Mouse (Mus musculus): ENCODE results near the gene 4932438H23Rik. TPM values are rescaled to one million over a fixed set of nuclear protein-coding genes. Genes with fewer than 3 reads are reported as not detected.
"Not testable (repeated sequence)": the region's sequence is repeated elsewhere in the genome, so short reads cannot be mapped to it uniquely, and the experiment has no call there.

The 4932438H23Rik gene
- polyA plus RNA-seq, 1 experiment from 2014 or later = not detected

DNA sequence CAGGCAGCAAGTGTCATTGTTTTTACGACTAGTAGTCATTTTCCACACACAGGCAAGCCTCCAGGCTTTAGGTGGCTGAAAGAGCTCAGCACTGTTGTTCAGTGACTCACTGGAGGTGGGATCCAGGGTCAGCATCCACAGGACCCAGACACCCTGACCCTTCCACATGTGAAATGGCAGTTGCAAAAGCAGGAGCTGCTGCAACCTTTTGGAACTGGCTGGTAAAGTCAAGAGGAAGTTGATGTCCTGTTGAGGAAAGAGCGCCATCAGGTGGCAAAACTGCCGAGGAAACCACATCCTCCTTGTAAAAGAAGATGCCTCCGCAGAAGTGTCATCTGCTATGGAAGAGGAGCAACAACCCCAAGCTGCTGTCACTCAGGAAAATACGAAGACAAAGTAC lies 18.7 kb downstream of the 4932438H23Rik start:
- 78% methylated on average over 5 of the region's 5 CpGs for WGBS
- no peak for ATAC-seq (replicated peaks; ENCODE audit: insufficient number of reproducible peaks, low FRiP score, low TSS enrichment, low read depth)
- H3K36me3 ChIP-seq (replicated peaks; ENCODE audit: control insufficient read depth, insufficient read depth, low read depth, low read length) = no peaks in the 10 kb centered on the region
- no peaks in the 10 kb centered on the region for H3K4me1 ChIP-seq (ENCODE audit: control insufficient read depth, insufficient read depth, low read length)
- no peak overlapping the region for H3K4me3 ChIP-seq (ENCODE audit: low read depth, low read length)
- H3K27ac ChIP-seq (replicated peaks; ENCODE audit: low read depth, low read length) = no peak overlapping the region
- H3K9ac ChIP-seq (replicated peaks; ENCODE audit: low read length) = no peak overlapping the region
- no peaks in the 10 kb centered on the region for H3K9me3 ChIP-seq (replicated peaks; ENCODE audit: control insufficient read depth, low read length)
- H3K27me3 ChIP-seq (ENCODE audit: control insufficient read depth, insufficient read depth, low read length) = no peaks in the 10 kb centered on the region
- no peak for DNase-seq (ENCODE audit: low spot score)
- no peak overlapping the region for H3K4me2 ChIP-seq (ENCODE audit: low read depth, low read length)

DNA sequence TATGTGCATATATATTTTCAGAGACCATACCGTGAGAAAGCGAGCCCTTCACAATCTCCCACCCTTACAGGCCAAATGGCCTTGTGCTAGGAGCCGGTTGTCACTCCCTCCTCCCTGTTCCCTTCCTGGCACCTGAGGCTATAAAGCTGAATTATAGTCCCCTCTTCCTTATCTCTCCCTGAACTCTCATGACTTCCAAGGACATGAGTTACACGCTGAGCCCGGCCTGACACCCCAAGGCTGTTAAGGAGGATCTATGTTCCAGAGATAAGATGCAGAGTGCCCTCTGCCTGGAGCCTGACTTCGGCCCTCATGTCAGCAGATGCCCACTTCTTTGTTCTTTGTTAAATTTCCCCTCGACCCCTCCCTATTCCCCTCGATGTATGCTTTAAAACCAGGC lies 19.5 kb downstream of the 4932438H23Rik start:
- not testable (repeated sequence) for DNase-seq (ENCODE audit: low spot score)

DNA sequence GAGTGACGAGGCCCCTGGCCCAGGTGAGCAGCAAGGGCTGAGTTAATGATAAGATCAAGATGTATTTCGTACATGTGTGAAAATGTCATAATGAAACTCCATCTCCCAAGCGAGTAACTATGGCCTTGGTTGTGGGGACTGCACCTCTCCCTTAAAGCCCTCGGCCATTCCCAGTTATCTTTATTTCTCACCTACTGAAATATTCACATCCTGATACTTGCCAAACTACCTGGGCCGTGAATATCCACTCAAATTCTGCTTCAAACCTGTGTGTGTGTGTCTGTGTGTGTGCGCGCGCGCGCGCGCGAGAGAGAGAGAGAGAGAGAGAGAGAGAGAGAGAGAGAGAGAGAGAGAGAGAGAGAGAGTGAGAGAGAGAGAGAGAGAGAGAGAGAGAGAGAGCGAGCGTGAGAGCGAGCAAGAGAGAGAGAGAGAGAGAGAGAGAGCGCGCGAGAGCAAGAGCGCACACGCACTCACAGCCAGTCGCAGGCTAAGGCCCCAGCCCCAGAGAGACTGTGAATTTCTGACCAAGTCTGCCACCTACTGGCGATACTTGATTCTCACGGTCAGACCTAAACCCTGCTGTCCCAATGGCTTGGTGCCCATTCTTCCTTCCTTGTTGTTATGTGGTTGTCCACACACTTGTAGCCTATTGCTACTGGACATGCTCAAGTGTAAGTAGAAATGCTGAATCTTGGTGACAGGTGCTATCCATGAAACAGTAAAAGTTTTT lies 21.6 kb downstream of the 4932438H23Rik start:
- H3K27me3 ChIP-seq (ENCODE audit: control insufficient read depth, insufficient read depth, low read length) = no peaks in the 10 kb centered on the region
- H3K36me3 ChIP-seq (replicated peaks; ENCODE audit: control insufficient read depth, insufficient read depth, low read depth, low read length) = no peaks in the 10 kb centered on the region
- no peak overlapping the region for H3K4me2 ChIP-seq (ENCODE audit: low read depth, low read length)
- H3K9me3 ChIP-seq (replicated peaks; ENCODE audit: control insufficient read depth, low read length) = no peaks in the 10 kb centered on the region
- DNase-seq (ENCODE audit: low spot score) (peak; percentile 94), ATAC-seq (replicated peaks; ENCODE audit: insufficient number of reproducible peaks, low FRiP score, low TSS enrichment, low read depth) (peak; percentile 94)
- no peaks in the 10 kb centered on the region for H3K4me1 ChIP-seq (ENCODE audit: control insufficient read depth, insufficient read depth, low read length)
- H3K4me3 ChIP-seq (ENCODE audit: low read depth, low read length) = no peak overlapping the region
- H3K27ac ChIP-seq (replicated peaks; ENCODE audit: low read depth, low read length) = no peak overlapping the region
- 48% methylated on average over 22 of the region's 24 CpGs for WGBS
- no peak overlapping the region for H3K9ac ChIP-seq (replicated peaks; ENCODE audit: low read length)

More for the DNA sequence above, 19.5 kb downstream of the 4932438H23Rik start:
- not testable (repeated sequence) for H3K27ac ChIP-seq (replicated peaks; ENCODE audit: low read depth, low read length); H3K9ac ChIP-seq (replicated peaks; ENCODE audit: low read length); H3K4me2 ChIP-seq (ENCODE audit: low read depth, low read length); H3K36me3 ChIP-seq (replicated peaks; ENCODE audit: control insufficient read depth, insufficient read depth, low read depth, low read length); H3K9me3 ChIP-seq (replicated peaks; ENCODE audit: control insufficient read depth, low read length); ATAC-seq (replicated peaks; ENCODE audit: insufficient number of reproducible peaks, low FRiP score, low TSS enrichment, low read depth); H3K27me3 ChIP-seq (ENCODE audit: control insufficient read depth, insufficient read depth, low read length); H3K4me1 ChIP-seq (ENCODE audit: control insufficient read depth, insufficient read depth, low read length); H3K4me3 ChIP-seq (ENCODE audit: low read depth, low read length)
- 90% methylated on average over 8 of the region's 8 CpGs for WGBS

DNA sequence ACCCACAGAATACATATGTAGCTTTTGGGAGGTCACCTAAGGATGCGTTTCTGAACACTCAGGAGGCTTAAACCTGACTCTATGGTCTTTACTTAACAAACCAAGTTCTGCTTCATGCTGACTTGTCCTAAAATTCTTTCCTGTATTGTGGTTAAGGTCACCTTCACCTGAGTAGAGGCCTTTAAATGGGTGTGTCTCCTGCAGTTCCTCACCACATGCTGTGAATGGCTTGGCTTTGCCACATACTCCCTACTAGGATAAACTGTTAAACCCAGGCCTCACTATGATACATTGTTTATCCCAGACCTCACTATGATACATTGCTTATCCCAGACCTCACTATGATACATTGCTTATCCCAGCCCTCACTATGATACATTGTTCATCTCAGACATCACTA lies 22.7 kb downstream of the 4932438H23Rik start:
- H3K36me3 ChIP-seq (replicated peaks; ENCODE audit: control insufficient read depth, insufficient read depth, low read depth, low read length) = no peaks in the 10 kb centered on the region
- no peak for DNase-seq (ENCODE audit: low spot score)
- H3K27me3 ChIP-seq (ENCODE audit: control insufficient read depth, insufficient read depth, low read length) = no peaks in the 10 kb centered on the region
- no peak overlapping the region for H3K9ac ChIP-seq (replicated peaks; ENCODE audit: low read length)
- no peak overlapping the region for H3K4me2 ChIP-seq (ENCODE audit: low read depth, low read length)
- 91% methylated on average over 1 of the region's 1 CpGs for WGBS
- H3K27ac ChIP-seq (replicated peaks; ENCODE audit: low read depth, low read length) = no peak overlapping the region
- no peaks in the 10 kb centered on the region for H3K4me1 ChIP-seq (ENCODE audit: control insufficient read depth, insufficient read depth, low read length)
- H3K4me3 ChIP-seq (ENCODE audit: low read depth, low read length) = no peak overlapping the region
- H3K9me3 ChIP-seq (replicated peaks; ENCODE audit: control insufficient read depth, low read length) = no peaks in the 10 kb centered on the region
- ATAC-seq (replicated peaks; ENCODE audit: insufficient number of reproducible peaks, low FRiP score, low TSS enrichment, low read depth) = no peak

DNA sequence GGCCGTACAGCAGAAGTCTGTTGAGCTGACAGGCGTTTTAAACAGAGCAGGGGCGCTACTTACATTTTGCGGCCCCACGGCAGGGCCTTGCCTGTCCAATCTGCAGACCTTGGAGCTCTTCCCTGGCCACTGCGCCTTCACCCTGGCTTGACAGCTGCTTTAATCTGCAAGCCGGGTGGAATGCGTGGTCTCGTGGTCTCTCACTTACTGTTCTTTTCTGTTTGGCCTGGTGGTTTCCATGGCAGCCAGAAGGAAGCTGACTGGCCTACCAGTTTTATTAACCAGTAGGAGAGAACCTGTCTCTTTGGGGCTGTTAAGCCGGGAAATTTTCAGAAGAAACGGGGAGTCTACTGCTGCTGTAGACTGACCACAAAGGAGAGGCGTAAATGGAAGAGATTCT lies 26.0 kb downstream of the 4932438H23Rik start:
- Histone ChIP-seq H3K4me2 (ENCODE audit: low read depth, low read length) (no peak overlapping the region), H3K4me3 (ENCODE audit: low read depth, low read length) (no peak overlapping the region), H3K27ac (replicated peaks; ENCODE audit: low read depth, low read length) (no peak overlapping the region), H3K36me3 (replicated peaks; ENCODE audit: control insufficient read depth, insufficient read depth, low read depth, low read length) (no peaks in the 10 kb centered on the region), H3K27me3 (ENCODE audit: control insufficient read depth, insufficient read depth, low read length) (no peaks in the 10 kb centered on the region), H3K4me1 (ENCODE audit: control insufficient read depth, insufficient read depth, low read length) (no peaks in the 10 kb centered on the region), H3K9me3 (replicated peaks; ENCODE audit: control insufficient read depth, low read length) (no peaks in the 10 kb centered on the region), H3K9ac (replicated peaks; ENCODE audit: low read length) (no peak overlapping the region)
- peak; percentile 47 for DNase-seq (ENCODE audit: low spot score)
- 44% methylated on average over 12 of the region's 12 CpGs for WGBS
- no peak for ATAC-seq (replicated peaks; ENCODE audit: insufficient number of reproducible peaks, low FRiP score, low TSS enrichment, low read depth)

DNA sequence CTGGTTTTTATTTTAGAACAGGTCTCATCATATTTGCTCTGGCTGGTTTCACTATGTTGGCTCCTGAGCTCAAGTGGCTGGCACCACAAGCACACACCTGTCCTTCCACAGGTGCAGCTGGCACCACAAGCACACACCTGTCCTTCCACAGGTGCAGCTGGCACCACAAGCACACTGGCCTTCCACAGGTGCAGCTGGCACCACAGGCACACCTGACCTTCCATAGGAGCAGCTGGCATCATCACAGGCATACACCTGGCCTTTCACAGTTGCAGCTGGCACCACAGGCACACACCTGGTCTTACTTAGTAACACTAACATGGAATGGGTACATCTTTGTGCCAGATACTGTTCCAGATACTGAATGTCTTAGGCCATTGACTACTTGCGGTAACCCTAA lies 27.8 kb downstream of the 4932438H23Rik start:
- Histone ChIP-seq H3K27me3 (ENCODE audit: control insufficient read depth, insufficient read depth, low read length) (no peaks in the 10 kb centered on the region), H3K4me3 (ENCODE audit: low read depth, low read length) (no peak overlapping the region), H3K9me3 (replicated peaks; ENCODE audit: control insufficient read depth, low read length) (no peaks in the 10 kb centered on the region), H3K4me2 (ENCODE audit: low read depth, low read length) (no peak overlapping the region), H3K4me1 (ENCODE audit: control insufficient read depth, insufficient read depth, low read length) (no peaks in the 10 kb centered on the region), H3K27ac (replicated peaks; ENCODE audit: low read depth, low read length) (no peak overlapping the region), H3K36me3 (replicated peaks; ENCODE audit: control insufficient read depth, insufficient read depth, low read depth, low read length) (no peaks in the 10 kb centered on the region), H3K9ac (replicated peaks; ENCODE audit: low read length) (no peak overlapping the region)
- no peak for ATAC-seq (replicated peaks; ENCODE audit: insufficient number of reproducible peaks, low FRiP score, low TSS enrichment, low read depth)
- WGBS = 93% methylated on average over 1 of the region's 1 CpGs
- DNase-seq (ENCODE audit: low spot score) = no peak

DNA sequence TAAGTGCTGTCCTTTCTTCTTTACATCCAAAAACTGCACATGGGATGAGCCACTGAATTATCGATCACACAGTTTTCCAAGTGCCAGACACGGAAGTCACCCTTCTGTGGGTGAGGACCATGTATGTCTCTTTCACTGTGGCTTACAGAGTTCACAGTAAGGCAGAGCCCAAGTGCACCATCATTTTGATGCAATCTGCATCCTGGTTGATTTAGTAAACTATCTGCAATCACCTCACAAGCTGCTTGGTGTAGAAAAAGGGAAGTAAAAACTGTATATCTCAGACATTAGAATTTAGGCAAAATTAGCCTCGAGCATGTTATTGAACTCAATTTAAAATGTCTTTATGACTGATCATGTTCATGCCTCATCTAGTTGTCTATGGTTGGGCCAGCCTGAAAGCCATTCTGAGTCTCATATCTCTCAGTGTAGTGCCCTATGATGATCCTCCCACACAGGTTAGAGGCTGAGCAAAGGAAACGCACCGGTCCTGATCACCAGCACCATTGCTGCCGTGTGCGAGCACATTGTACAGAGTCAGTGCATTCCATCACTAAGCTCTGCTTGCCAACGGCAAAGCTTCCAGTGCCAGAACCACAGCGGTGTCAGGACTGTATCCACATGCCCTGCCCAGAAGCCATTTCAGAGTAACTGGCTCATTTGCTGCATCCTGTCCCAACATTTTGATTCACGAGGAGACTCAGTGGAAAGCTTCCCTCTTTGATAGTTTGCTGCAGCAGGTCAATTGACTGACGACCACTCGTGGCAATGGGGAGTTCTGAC lies 30.1 kb downstream of the 4932438H23Rik start:
- Histone ChIP-seq H3K9me3 (replicated peaks; ENCODE audit: control insufficient read depth, low read length) (no peaks in the 10 kb centered on the region), H3K4me2 (ENCODE audit: low read depth, low read length) (no peak overlapping the region), H3K27ac (replicated peaks; ENCODE audit: low read depth, low read length) (no peak overlapping the region), H3K4me1 (ENCODE audit: control insufficient read depth, insufficient read depth, low read length) (no peaks in the 10 kb centered on the region), H3K9ac (replicated peaks; ENCODE audit: low read length) (no peak overlapping the region), H3K27me3 (ENCODE audit: control insufficient read depth, insufficient read depth, low read length) (no peaks in the 10 kb centered on the region), H3K4me3 (ENCODE audit: low read depth, low read length) (no peak overlapping the region), H3K36me3 (replicated peaks; ENCODE audit: control insufficient read depth, insufficient read depth, low read depth, low read length) (no peaks in the 10 kb centered on the region)
- WGBS = 85% methylated on average over 12 of the region's 12 CpGs
- ATAC-seq (replicated peaks; ENCODE audit: insufficient number of reproducible peaks, low FRiP score, low TSS enrichment, low read depth) (no peak), DNase-seq (ENCODE audit: low spot score) (no peak)

DNA sequence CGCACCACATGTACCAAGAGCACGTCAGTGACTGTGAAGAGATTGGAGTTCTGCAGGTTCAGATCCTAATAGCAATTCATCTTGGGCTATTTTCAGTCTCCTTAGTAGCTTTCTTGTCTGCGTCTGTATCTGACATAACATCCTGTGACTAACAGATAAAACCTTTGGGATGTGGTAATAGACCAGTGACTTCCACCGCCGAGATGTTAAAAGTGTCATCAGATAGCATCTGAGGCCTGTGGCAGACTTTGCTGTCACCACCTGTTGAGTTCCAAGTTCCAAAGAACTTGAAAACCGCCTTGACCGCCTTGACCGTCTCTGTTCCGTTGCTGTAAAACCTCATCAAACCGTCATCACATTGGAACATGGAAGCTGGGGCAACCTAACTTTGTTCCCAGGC lies 31.1 kb downstream of the 4932438H23Rik start:
- H3K4me2 ChIP-seq (ENCODE audit: low read depth, low read length) = no peak overlapping the region
- no peaks in the 10 kb centered on the region for H3K9me3 ChIP-seq (replicated peaks; ENCODE audit: control insufficient read depth, low read length)
- WGBS = 93% methylated on average over 10 of the region's 10 CpGs
- no peak for ATAC-seq (replicated peaks; ENCODE audit: insufficient number of reproducible peaks, low FRiP score, low TSS enrichment, low read depth)
- H3K36me3 ChIP-seq (replicated peaks; ENCODE audit: control insufficient read depth, insufficient read depth, low read depth, low read length) = no peaks in the 10 kb centered on the region
- H3K4me3 ChIP-seq (ENCODE audit: low read depth, low read length) = no peak overlapping the region
- H3K4me1 ChIP-seq (ENCODE audit: control insufficient read depth, insufficient read depth, low read length) = no peaks in the 10 kb centered on the region
- H3K27ac ChIP-seq (replicated peaks; ENCODE audit: low read depth, low read length) = no peak overlapping the region
- H3K9ac ChIP-seq (replicated peaks; ENCODE audit: low read length) = no peak overlapping the region
- DNase-seq (ENCODE audit: low spot score) = no peak
- H3K27me3 ChIP-seq (ENCODE audit: control insufficient read depth, insufficient read depth, low read length) = no peaks in the 10 kb centered on the region
